Mouse (Mus musculus) MEL (cell line): ENCODE results near the gene March10. TPM values are rescaled to one million over a fixed set of nuclear protein-coding genes. Genes with fewer than 3 reads are reported as not detected.

Source experiments
- DNase-seq: peaks from one replicate; pipeline ENCODE4 v3.0.0; 2011; ENCODE audit warnings: low read depth, low spot score
- H3K27ac ChIP-seq: 2 replicates; pipeline ENCODE4 v1.5.1; 2012; ENCODE audit warnings: low read depth, mild to moderate bottlenecking, control low read depth, low read length, moderate library complexity; ENCODE audit not compliant: control insufficient read depth
- H3K27me3 ChIP-seq, 2 experiments: fragments of 150-350 bp in 1 of 2; sonication (generic) in 1 of 2; 2 replicates each; pipeline ENCODE4 v1.6.1; 2012; ENCODE audit warnings: low read length in 2 of 2, mild to moderate bottlenecking in 2 of 2, improper control_type of control experiment in 1 of 2, moderate library complexity in 1 of 2; ENCODE audit not compliant: insufficient read depth in 2 of 2, control insufficient read depth in 1 of 2
- H3K36me3 ChIP-seq, 2 experiments: 2 replicates each; pipeline ENCODE4 v1.6.1; 2012 to 2014; ENCODE audit warnings: low read length in 2 of 2, improper control_type of control experiment in 1 of 2, inconsistent platforms in 1 of 2, mild to moderate bottlenecking in 1 of 2; ENCODE audit not compliant: insufficient read depth in 2 of 2, control insufficient read depth in 1 of 2
- H3K4me1 ChIP-seq, 2 experiments: fragments of 150-350 bp in 1 of 2; sonication (generic) in 1 of 2; 2 replicates each; pipeline ENCODE4 v1.6.1; 2012; ENCODE audit warnings: low read length in 2 of 2, improper control_type of control experiment in 1 of 2, mild to moderate bottlenecking in 1 of 2; ENCODE audit not compliant: insufficient read depth in 2 of 2, control insufficient read depth in 1 of 2
- H3K4me3 ChIP-seq, 2 experiments: fragments of 150-350 bp in 1 of 2; sonication (generic) in 1 of 2; 2 replicates each; pipeline ENCODE4 v1.5.1; 2012; ENCODE audit warnings: low read depth in 2 of 2, low read length in 2 of 2, mild to moderate bottlenecking in 2 of 2, moderate library complexity in 2 of 2, control low read depth in 1 of 2, improper control_type of control experiment in 1 of 2; ENCODE audit not compliant: control insufficient read depth in 1 of 2, insufficient read depth in 1 of 2
- H3K79me2 ChIP-seq: 2 replicates; pipeline ENCODE4 v1.6.1; 2012; ENCODE audit warnings: mild to moderate bottlenecking, low read length, moderate library complexity; ENCODE audit not compliant: control insufficient read depth, poor library complexity, insufficient read depth
- H3K9ac ChIP-seq: 2 replicates; pipeline ENCODE4 v1.6.1; 2012; ENCODE audit warnings: low read depth, mild to moderate bottlenecking, control low read depth, low read length, moderate library complexity; ENCODE audit not compliant: control insufficient read depth, poor library complexity, severe bottlenecking
- H3K9me3 ChIP-seq: fragments of 150-350 bp; sonication (generic); replicated peaks from 2 replicates; pipeline ENCODE4 v1.6.1; 2012; ENCODE audit warnings: mild to moderate bottlenecking, low read length, improper control_type of control experiment, moderate library complexity; ENCODE audit not compliant: insufficient read depth
- BHLHE40 ChIP-seq: IDR thresholded peaks from 2 replicates; pipeline ENCODE4 v1.6.1; 2012; ENCODE audit warnings: low read depth, mild to moderate bottlenecking, inconsistent platforms, low read length, improper control_type of control experiment, borderline replicate concordance
- CHD1 ChIP-seq: IDR thresholded peaks from 2 replicates; pipeline ENCODE4 v1.6.1; 2012; ENCODE audit warnings: low read depth, mild to moderate bottlenecking, inconsistent platforms, low read length, improper control_type of control experiment
- CHD2 ChIP-seq: IDR thresholded peaks from 2 replicates; pipeline ENCODE4 v1.6.1; 2011; ENCODE audit warnings: low read length, improper control_type of control experiment
- CTCF ChIP-seq, 3 experiments: IDR thresholded peaks in 2 of 3; conservative IDR thresholded peaks in 1 of 3; 2 replicates each; pipeline ENCODE4 v1.5.1; 2011 to 2012; ENCODE audit warnings: low read length in 3 of 3, low read depth in 2 of 3, mild to moderate bottlenecking in 2 of 3, improper control_type of control experiment in 1 of 3, inconsistent platforms in 1 of 3, mixed read lengths in 1 of 3, moderate library complexity in 1 of 3; ENCODE audit not compliant: control insufficient read depth in 1 of 3, insufficient read depth in 1 of 3, poor library complexity in 1 of 3, severe bottlenecking in 1 of 3
- E2F4 ChIP-seq: IDR thresholded peaks from 2 replicates; pipeline ENCODE4 v1.6.1; 2011; ENCODE audit warnings: low read depth, low read length, improper control_type of control experiment, borderline replicate concordance
- ELF1 ChIP-seq: IDR thresholded peaks from 2 replicates; pipeline ENCODE4 v1.6.1; 2014; ENCODE audit warnings: low read depth, mild to moderate bottlenecking, inconsistent platforms, low read length, improper control_type of control experiment, moderate library complexity
- EP300 ChIP-seq, 2 experiments: IDR thresholded peaks; 2 replicates each; pipeline ENCODE4 v1.6.1; 2011; ENCODE audit warnings: improper control_type of control experiment in 2 of 2, low read length in 2 of 2, low read depth in 1 of 2, mild to moderate bottlenecking in 1 of 2
- ETS1 ChIP-seq: IDR thresholded peaks from 2 replicates; pipeline ENCODE4 v1.6.1; 2012; ENCODE audit warnings: low read depth, mild to moderate bottlenecking, inconsistent platforms, low read length, improper control_type of control experiment, moderate library complexity
- GABPA ChIP-seq: IDR thresholded peaks from 2 replicates; pipeline ENCODE4 v1.6.1; 2012; ENCODE audit warnings: low read depth, mild to moderate bottlenecking, inconsistent platforms, low read length, improper control_type of control experiment, moderate library complexity
- GATA1 ChIP-seq: IDR thresholded peaks from 2 replicates; pipeline ENCODE4 v1.6.1; 2011; ENCODE audit warnings: low read depth, low read length, improper control_type of control experiment
- HCFC1 ChIP-seq: IDR thresholded peaks from 2 replicates; pipeline ENCODE4 v1.6.1; 2012; ENCODE audit warnings: low read depth, mild to moderate bottlenecking, inconsistent platforms, low read length, improper control_type of control experiment, moderate library complexity
- JUND ChIP-seq: IDR thresholded peaks from 2 replicates; pipeline ENCODE4 v1.6.1; 2011; ENCODE audit warnings: low read depth, mild to moderate bottlenecking, improper control_type of control experiment, low read length
- KAT2A ChIP-seq: conservative IDR thresholded peaks from 2 replicates; pipeline ENCODE4 v1.6.1; 2012; ENCODE audit warnings: low read depth, low read length, improper control_type of control experiment, inconsistent platforms
- MAFK ChIP-seq: IDR thresholded peaks from 2 replicates; pipeline ENCODE4 v1.6.1; 2011; ENCODE audit warnings: low read depth, mild to moderate bottlenecking, low read length, improper control_type of control experiment, borderline replicate concordance
- MAX ChIP-seq: IDR thresholded peaks from 2 replicates; pipeline ENCODE4 v1.6.1; 2011; ENCODE audit warnings: low read length, improper control_type of control experiment
- MAZ ChIP-seq: IDR thresholded peaks from 2 replicates; pipeline ENCODE4 v1.6.1; 2012; ENCODE audit warnings: low read depth, mild to moderate bottlenecking, inconsistent platforms, low read length, improper control_type of control experiment
- MEF2A ChIP-seq: IDR thresholded peaks from 2 replicates; pipeline ENCODE4 v1.6.1; 2014; ENCODE audit warnings: low read depth, mild to moderate bottlenecking, inconsistent platforms, low read length, improper control_type of control experiment; ENCODE audit not compliant: poor library complexity, insufficient replicate concordance, severe bottlenecking; ENCODE audit errors: extremely low read depth
- MXI1 ChIP-seq: IDR thresholded peaks from 2 replicates; pipeline ENCODE4 v1.6.1; 2011; ENCODE audit warnings: mild to moderate bottlenecking, low read depth, low read length, improper control_type of control experiment
- MYB ChIP-seq: IDR thresholded peaks from 2 replicates; pipeline ENCODE4 v1.6.1; 2011; ENCODE audit warnings: mild to moderate bottlenecking, low read depth, low read length, improper control_type of control experiment
- MYC ChIP-seq: IDR thresholded peaks from 2 replicates; pipeline ENCODE4 v1.6.1; 2011; ENCODE audit warnings: low read depth, mild to moderate bottlenecking, low read length, improper control_type of control experiment, moderate library complexity
- NELFE ChIP-seq: IDR thresholded peaks from 2 replicates; pipeline ENCODE4 v1.6.1; 2011; ENCODE audit warnings: low read depth, low read length, improper control_type of control experiment
- NRF1 ChIP-seq: IDR thresholded peaks from 2 replicates; pipeline ENCODE4 v1.6.1; 2014; ENCODE audit warnings: low read depth, mild to moderate bottlenecking, inconsistent platforms, low read length, improper control_type of control experiment, moderate library complexity; ENCODE audit not compliant: poor library complexity, insufficient read depth, severe bottlenecking
- POLR2A ChIP-seq, 2 experiments: IDR thresholded peaks; 2 replicates each; pipeline ENCODE4 v1.6.1; 2011 to 2012; ENCODE audit warnings: low read length in 2 of 2, mild to moderate bottlenecking in 2 of 2, control low read depth in 1 of 2, improper control_type of control experiment in 1 of 2, low read depth in 1 of 2, moderate library complexity in 1 of 2; ENCODE audit not compliant: control insufficient read depth in 1 of 2, insufficient read depth in 1 of 2, poor library complexity in 1 of 2
- POLR2AphosphoS2 ChIP-seq: IDR thresholded peaks from 2 replicates; pipeline ENCODE4 v1.6.1; 2011; ENCODE audit warnings: low read length, improper control_type of control experiment
- POLR2AphosphoS5 ChIP-seq: IDR thresholded peaks from 2 replicates; pipeline ENCODE4 v1.6.1; 2012; ENCODE audit warnings: low read depth, borderline replicate concordance, mild to moderate bottlenecking, inconsistent platforms, low read length, moderate library complexity, mixed read lengths
- RAD21 ChIP-seq: IDR thresholded peaks from 2 replicates; pipeline ENCODE4 v1.6.1; 2011; ENCODE audit warnings: mild to moderate bottlenecking, low read depth, low read length, improper control_type of control experiment
- RCOR1 ChIP-seq: IDR thresholded peaks from 2 replicates; pipeline ENCODE4 v1.6.1; 2012; ENCODE audit warnings: low read depth, mild to moderate bottlenecking, inconsistent platforms, low read length, improper control_type of control experiment
- SIN3A ChIP-seq: IDR thresholded peaks from 2 replicates; pipeline ENCODE4 v1.6.1; 2012; ENCODE audit warnings: low read length, improper control_type of control experiment, inconsistent platforms
- SMC3 ChIP-seq: IDR thresholded peaks from 2 replicates; pipeline ENCODE4 v1.6.1; 2011; ENCODE audit warnings: low read depth, low read length, improper control_type of control experiment
- TAL1 ChIP-seq: IDR thresholded peaks from 2 replicates; pipeline ENCODE4 v1.6.1; 2012; ENCODE audit warnings: mild to moderate bottlenecking, inconsistent platforms, low read length, moderate library complexity, mixed read lengths
- TBP ChIP-seq: IDR thresholded peaks from 2 replicates; pipeline ENCODE4 v1.8.0; 2011; ENCODE audit warnings: low read depth, low read length, improper control_type of control experiment
- TCF12 ChIP-seq: IDR thresholded peaks from 2 replicates; pipeline ENCODE4 v1.6.1; 2014; ENCODE audit warnings: low read depth, mild to moderate bottlenecking, inconsistent platforms, low read length, improper control_type of control experiment, moderate library complexity
- UBTF ChIP-seq: IDR thresholded peaks from 2 replicates; pipeline ENCODE4 v1.6.1; 2012; ENCODE audit warnings: low read depth, mild to moderate bottlenecking, inconsistent platforms, low read length, improper control_type of control experiment, moderate library complexity, borderline replicate concordance; ENCODE audit not compliant: insufficient read depth
- USF1 ChIP-seq: IDR thresholded peaks from 2 replicates; pipeline ENCODE4 v1.6.1; 2014; ENCODE audit warnings: low read depth, mild to moderate bottlenecking, inconsistent platforms, low read length, improper control_type of control experiment, moderate library complexity
- USF2 ChIP-seq, 2 experiments: IDR thresholded peaks; 2 replicates each; pipeline ENCODE4 v1.6.1; 2011 to 2012; ENCODE audit warnings: improper control_type of control experiment in 2 of 2, low read length in 2 of 2, borderline replicate concordance in 1 of 2, inconsistent platforms in 1 of 2, low read depth in 1 of 2, mild to moderate bottlenecking in 1 of 2; ENCODE audit not compliant: insufficient read depth in 1 of 2
- ZC3H11A ChIP-seq: IDR thresholded peaks from 2 replicates; pipeline ENCODE4 v1.6.1; 2012; ENCODE audit warnings: low read depth, mild to moderate bottlenecking, inconsistent platforms, low read length, improper control_type of control experiment
- ZKSCAN1 ChIP-seq: IDR thresholded peaks from 2 replicates; pipeline ENCODE4 v1.6.1; 2012; ENCODE audit warnings: low read depth, mild to moderate bottlenecking, inconsistent platforms, low read length, improper control_type of control experiment, moderate library complexity
- ZMIZ1 ChIP-seq: IDR thresholded peaks from 2 replicates; pipeline ENCODE4 v1.6.1; 2012; ENCODE audit warnings: low read depth, mild to moderate bottlenecking, inconsistent platforms, low read length, improper control_type of control experiment, moderate library complexity
- ZNF384 ChIP-seq: IDR thresholded peaks from 2 replicates; pipeline ENCODE4 v1.6.1; 2012; ENCODE audit warnings: low read depth, mild to moderate bottlenecking, inconsistent platforms, low read length, improper control_type of control experiment
- polyA plus RNA-seq, 2 experiments: library from polyadenylated mRNA; stranded (reverse) in 1 of 2; unstranded in 1 of 2; fragments of >175 nt in 1 of 2; fragments of >200 nt in 1 of 2; gene quantifications; 2 replicates each; pipeline versions ENCODE4 v1.2.1 to v1.2.4; 2012; ENCODE audit warnings: low replicate concordance in 2 of 2, low read depth in 1 of 2; ENCODE audit not compliant: insufficient read length in 2 of 2, insufficient read depth in 1 of 2, missing spikeins in 1 of 2
- total RNA-seq: library from RNA; depleted of rRNA; stranded (reverse); fragments of 300-350 nt; gene quantifications from 2 replicates; pipeline ENCODE4 v1.2.3, GENCODE M21; 2012

March10 gene
- total and polyA plus RNA-seq, 3 experiments = not detected

- peaks cover 8 to 14% of the 10 kb centered on the region in 2 experiments; a peak in 3 of 4 replicates for H3K27me3 ChIP-seq
- DNase-seq = peak; percentile 74
- H3K4me1 ChIP-seq = no peaks in the 10 kb centered on the region
- no peaks in the 10 kb centered on the region for H3K9me3 ChIP-seq
- H3K9ac ChIP-seq = no peak overlapping the region
- no peaks in the 10 kb centered on the region for H3K79me2 ChIP-seq
- no peak overlapping the region for H3K27ac ChIP-seq
- H3K36me3 ChIP-seq = no peaks in the 10 kb centered on the region
- H3K4me3 ChIP-seq = no peak overlapping the region
- TF ChIP-seq CHD2 (no peak), ETS1 (no peak), NRF1 (no peak), KAT2A (no peak), ZC3H11A (peak; percentile 66), NELFE (no peak), GATA1 (no peak), UBTF (no peak), CTCF (IDR thresholded peaks at IDR 0.05 in 2 of 3, conservative IDR thresholded peaks at IDR 0.05 in 1 of 3; ENCODE audit: control insufficient read depth in 1 of 3, insufficient read depth in 1 of 3, low read depth in 2 of 3, low read length in 3 of 3, poor library complexity in 1 of 3, severe bottlenecking in 1 of 3) (peak; percentile 68 to 80 (median 76)), MYC (no peak), ZKSCAN1 (no peak), MEF2A (no peak), E2F4 (no peak), BHLHE40 (no peak), ZNF384 (0 out of 2 replicates have a peak, but pooled peaks have one; percentile 31), RCOR1 (no peak), POLR2AphosphoS5 (no peak), ELF1 (no peak), MAX (no peak), USF2 (IDR thresholded peaks at IDR 0.05; ENCODE audit: borderline replicate concordance in 1 of 2, insufficient read depth in 1 of 2, low read depth in 1 of 2, low read length in 2 of 2) (no peak), USF1 (no peak), EP300 (IDR thresholded peaks at IDR 0.05; ENCODE audit: low read depth in 1 of 2, low read length in 2 of 2) (no peak), MXI1 (no peak), GABPA (no peak), SIN3A (no peak), JUND (no peak), CHD1 (no peak), HCFC1 (no peak), SMC3 (peak; percentile 78), MAZ (no peak), ZMIZ1 (no peak), TAL1 (no peak), POLR2AphosphoS2 (no peak), TCF12 (no peak), POLR2A (IDR thresholded peaks at IDR 0.05; ENCODE audit: control insufficient read depth in 1 of 2, insufficient read depth in 1 of 2, low read depth in 1 of 2, low read length in 2 of 2, poor library complexity in 1 of 2) (no peak), MYB (no peak), MAFK (no peak), RAD21 (peak; percentile 74), TBP (no peak)
Observed at GRCm38 (mm10) chr11:105345284-105345683, 111.3 kb downstream of the March10 start.
